Mouse (Mus musculus) testis, adult 2 months (tissue): ENCODE measurements around the gene Lbr.

Source experiments
- CTCF ChIP-seq: fragments of 200-500 bp; IDR thresholded peaks from 2 replicates; pipeline ENCODE4 v1.5.1; 2012; ENCODE audit warnings: low read depth, mild to moderate bottlenecking, inconsistent platforms, low read length, moderate library complexity; ENCODE audit not compliant: control insufficient read depth, insufficient read depth, insufficient replicate concordance
- POLR2A ChIP-seq: fragments of 200-500 bp; IDR thresholded peaks from 2 replicates; pipeline ENCODE4 v1.6.1; 2012; ENCODE audit warnings: low read depth, mild to moderate bottlenecking, inconsistent platforms, low read length, moderate library complexity; ENCODE audit not compliant: control insufficient read depth

GRCm38 (mm10) chr1:181863431-181863830 lies 20.6 kb upstream of the Lbr start:
- TF ChIP-seq CTCF (no peak), POLR2A (no peak)
